Mouse (Mus musculus): ENCODE results near the gene Sox6.

Sox6 gene

DNA sequence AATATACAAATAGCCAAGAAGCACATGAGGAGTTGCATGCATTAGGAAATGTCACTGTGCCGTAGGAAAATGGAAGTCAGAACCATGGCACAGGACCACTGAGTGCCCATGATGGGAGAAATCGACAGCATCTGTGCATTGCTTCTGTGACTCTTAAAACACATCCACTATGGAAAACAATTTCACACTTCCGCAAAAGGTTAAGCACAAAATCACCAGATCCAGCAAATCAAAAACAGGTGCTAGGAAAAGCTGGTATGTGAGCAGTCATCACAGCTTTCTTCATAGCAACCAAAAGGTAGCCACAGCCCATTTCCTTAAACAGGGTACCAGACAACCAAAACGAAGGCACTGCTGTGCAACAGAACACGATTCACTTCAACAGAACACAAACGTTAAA is 52.9 kb downstream of the Sox6 start:
- DNase-seq (ENCODE audit: low spot score): no peak

DNA sequence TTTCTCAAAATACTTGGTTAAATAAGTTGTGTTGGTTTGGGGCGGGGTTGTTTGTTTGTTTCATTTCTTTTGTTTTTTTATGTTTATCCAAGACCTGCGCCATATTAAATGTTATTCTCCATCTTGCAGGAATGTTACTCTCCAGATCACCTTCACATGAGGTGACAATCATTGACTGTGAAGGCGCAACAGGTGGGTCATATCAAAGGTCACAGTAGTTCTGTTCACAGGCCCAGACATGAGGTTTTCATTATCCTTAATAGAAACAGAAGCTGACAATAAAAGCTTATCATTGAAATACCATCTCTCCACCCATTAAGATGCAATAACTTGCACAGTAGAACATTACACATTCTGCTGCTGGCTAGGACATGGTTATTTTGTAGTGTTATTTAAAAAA is 54.5 kb downstream of the Sox6 start:
- DNase-seq (ENCODE audit: low spot score): no peak

DNA sequence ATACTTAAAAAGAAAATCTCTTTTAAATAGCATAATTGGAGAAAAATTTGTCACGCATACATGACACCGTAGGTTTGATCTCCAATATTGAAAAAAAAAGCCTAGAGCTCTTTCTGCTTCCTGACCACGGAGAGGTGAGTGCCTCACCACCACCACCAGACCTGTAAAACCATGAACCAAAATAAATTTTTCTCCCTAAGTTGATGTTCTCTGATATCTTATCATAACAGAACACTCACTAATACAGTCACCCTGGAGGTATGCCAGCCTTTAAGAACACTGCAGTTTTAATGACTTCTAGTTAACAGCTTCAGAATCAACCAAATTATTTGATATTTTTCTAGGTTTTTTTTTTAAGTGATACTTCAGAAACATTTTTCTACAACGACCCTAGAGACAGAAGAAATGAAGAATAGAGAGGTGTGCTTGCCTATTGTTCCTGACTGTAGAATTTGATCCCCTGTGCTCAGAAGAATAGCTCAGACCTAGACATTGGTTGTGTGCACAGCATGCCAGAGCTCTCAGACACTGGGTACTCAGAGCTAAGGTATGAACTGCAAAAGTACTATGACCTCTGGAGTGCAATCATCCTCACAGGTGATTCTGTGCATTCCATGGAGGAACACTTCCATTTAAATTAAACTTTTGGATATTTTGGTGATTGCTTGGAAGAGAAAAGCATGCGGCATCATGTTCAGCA is 58.6 kb downstream of the Sox6 start:
- DNase-seq (ENCODE audit: low spot score): no peak

DNA sequence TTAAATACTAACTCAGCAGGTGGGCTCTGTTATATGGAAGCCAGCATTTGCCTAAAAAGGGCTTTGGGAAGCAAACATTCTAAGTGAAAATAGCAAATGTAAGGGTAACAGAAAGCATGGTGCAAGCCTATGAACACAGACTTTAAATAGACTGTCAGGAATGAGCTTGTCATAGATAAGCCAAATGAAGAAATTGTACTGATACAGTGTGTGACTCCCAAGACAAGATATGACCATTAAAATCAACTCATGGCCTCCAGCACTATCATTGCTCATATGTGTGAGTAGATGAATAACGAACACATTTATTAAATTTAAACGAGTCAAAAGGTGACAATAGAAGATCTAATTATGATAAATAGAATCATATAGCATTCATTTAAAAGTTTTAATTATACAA is 64.1 kb downstream of the Sox6 start:
- DNase-seq (ENCODE audit: low spot score): no peak

DNA sequence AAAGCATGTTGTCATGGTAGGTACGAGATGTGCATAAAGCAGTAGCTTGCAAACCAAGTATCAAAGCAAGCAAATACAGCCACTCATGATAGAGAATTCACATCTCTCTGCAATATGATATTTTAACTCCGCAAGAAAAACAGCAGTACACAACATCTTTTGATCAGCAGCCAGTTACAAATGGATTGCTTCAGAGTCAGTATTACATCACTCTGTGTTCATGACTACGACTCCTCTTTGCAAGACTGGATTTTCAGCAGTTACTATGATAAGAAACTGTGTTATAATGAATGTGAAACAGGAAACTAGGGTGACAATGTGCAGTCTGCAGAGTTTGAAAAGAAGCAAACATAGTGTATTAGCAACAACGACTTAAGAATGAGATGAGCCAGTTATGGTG is 71.4 kb downstream of the Sox6 start:
- no peak for DNase-seq (ENCODE audit: low spot score)

DNA sequence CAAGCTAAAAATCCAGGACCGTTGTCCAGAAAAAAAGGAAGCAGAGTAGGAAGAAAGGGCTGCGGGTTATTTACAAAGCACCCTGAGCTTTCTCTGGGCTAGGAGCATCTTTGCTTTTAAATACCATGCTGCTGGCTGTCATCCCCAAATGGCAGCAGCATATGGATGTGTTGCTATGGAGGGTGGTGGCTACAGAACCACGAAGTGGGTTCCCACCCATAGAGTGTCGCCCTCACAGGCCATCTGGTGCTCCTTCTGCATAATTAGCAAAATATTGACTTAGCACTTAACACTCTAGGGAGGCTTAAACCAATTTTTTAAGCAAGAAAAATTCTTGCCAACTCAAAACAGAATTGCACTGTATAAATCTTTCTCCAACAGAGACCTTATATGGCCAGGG is 72.4 kb downstream of the Sox6 start:
- no peak for DNase-seq (ENCODE audit: low spot score)

DNA sequence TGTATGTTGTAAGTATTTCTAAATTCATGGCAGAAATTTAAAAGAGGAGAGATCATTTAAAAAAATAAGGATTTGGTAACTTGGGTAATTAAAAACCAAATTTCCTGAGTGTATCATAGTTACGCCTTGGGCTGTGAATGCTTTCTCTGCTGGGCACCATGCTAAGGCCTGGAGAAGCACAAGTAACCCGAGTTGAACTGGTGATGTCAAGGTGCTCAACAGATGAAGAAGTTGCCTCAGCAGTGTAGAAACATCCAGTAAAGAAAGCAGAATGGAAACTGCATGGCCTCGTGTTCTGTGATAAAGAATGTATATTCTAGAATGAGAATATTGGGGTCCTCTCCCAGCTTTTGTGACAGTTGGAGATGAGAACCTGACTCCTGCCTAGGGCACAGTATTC is 85.5 kb downstream of the Sox6 start:
- DNase-seq (ENCODE audit: low spot score): no peak

DNA sequence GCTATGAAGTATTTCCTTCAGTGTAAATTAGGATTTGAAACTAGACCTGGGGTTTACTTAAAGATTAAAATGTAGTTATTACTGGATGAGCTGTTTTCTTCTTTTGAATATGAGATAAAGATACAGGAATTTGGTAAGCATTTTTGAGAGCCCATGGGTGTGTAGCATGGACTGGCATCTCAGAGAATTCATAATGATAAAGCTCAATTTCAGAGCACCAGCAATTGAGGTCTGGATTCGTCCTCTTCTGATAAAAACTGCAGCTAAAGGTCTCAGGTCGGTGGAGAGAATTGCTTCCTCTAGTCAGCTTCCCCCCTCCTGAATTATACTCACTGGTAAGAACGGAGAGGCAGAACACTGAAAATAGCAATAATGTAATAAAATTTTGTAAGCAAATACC is 86.4 kb downstream of the Sox6 start:
- DNase-seq (ENCODE audit: low spot score): no peak

DNA sequence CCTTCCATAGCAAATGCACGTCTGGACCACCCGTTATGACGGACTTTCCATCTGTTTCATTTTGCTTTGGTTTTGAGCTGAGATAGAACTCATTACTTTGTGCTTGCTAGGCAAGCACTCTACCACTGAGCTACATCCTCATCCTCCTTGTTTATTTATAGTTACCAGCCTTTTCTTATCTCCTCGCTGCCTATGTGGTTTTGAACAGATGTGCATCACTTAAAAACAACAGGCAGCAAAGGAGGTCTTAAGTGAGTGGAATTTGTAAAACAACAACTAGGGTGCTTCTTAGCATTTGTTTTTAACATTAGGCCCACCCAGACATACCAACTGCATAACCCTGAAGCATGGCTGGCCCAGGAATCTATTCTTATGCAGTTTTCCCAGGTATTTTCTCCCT is 86.9 kb downstream of the Sox6 start:
- DNase-seq (ENCODE audit: low spot score): no peak

DNA sequence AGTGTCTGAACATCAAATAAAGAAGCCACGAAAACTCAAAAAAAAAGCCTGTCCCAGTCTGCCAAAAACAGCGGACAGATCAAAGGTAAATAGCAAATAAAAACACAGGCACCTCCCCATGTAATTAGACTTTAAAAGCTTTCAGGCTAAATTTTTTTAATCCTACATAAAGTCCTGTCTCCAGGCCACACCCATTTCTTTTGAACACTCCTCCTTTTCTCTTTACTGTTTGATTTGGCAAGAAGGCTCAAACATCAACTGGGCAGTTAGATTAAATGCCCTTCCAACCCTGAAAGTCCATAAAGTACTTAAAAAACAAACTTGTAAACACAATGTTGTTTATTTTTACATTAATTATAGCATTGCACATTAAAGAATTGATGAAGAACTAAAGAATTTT is 90.7 kb downstream of the Sox6 start:
- DNase-seq (ENCODE audit: low spot score): no peak

DNA sequence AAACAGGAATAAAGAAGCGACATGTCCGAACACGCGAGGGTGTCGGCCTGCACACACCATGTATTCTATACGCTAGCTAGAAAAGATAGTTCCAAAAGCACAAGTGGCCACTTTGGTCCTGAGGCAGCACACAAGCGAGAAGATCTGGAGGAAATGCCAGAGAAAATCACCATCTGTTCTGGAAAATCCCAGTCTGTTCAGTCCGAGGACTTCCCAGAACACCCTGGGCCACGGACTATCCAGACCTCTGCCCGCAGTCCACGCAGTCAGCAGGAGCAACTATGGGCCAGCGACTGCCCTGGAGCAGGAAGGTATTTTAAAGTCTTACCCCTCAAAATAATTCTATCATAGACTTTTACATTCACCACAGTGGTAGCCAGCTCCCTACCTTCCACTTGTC is 92.0 kb downstream of the Sox6 start:
- no peak for DNase-seq (ENCODE audit: low spot score)

DNA sequence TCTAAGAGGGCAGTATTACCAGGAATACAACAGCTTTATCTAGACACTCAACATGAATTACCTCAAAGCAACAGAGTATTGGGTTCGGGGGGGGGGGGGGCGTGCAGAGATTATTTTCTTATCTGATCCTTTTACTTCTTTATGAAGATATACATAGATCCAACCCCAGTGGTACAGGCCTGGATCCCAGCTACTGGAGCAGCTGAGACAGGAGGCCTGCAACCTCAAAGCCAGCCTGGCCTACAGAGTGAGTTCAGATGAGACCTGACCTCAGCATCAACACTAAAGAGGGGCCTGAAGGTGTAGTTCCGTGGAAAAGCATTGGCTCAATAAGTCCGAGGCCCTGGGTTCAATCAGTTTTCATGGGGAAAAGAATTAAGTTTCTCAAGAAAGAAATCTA is 93.1 kb downstream of the Sox6 start:
- no peak for DNase-seq (ENCODE audit: low spot score)

DNA sequence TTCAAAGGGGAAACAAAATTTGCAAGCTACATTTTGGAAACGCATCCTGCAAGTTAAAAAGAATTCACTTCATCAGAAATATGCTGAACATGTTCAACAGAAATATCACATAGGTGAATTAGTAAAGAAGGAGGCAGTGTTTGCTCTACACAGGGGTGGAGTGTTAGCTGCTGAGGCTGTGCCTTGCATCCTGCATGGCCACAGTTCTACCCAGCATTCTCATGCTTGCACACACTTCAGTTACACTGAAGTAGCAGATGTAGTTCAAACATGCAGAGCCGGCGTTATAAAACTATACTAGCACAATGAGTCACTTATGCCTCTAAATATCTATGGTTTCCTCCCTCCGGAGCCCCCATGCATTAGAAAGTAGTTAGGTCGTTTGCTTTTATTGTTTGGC is 94.3 kb downstream of the Sox6 start:
- DNase-seq (ENCODE audit: low spot score): no peak

DNA sequence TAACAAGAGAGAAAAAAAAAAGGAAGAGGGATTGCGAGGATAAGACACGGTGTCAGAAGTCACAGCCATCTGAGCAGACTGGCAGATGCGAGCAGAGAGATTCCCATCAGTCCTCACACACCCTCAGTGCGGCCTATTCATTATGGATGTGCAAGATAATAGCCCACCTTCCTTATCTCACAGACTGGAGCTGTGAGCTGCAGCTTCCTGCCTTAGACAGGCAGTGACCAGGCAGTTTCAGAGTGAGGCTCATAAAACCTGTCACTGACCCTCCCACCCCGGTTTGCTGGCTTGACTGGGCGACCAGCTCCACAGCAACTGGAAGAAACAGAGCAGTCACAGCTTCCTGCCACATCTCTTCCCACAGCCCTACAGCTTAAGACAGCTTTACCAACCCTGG is 96.8 kb downstream of the Sox6 start:
- no peak for DNase-seq (ENCODE audit: low spot score)

DNA sequence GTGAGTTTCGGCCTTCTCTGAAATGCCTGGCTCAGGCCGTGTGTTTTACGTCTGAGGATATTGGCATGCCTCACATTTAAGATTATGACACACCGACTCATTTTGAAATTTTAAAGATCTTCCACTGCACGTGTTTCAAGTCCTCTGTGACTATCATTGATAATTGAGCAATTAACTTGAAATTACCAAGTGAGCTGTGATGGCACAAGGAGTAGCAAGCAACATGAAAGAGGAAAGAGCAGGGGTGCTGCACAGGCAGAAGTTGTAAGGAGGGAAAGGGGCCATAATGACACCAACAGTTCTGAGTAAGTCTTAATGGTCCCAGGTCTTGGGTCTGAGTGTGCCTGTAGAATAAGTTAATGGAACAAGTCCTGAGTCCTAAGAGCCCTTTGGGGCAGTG is 99.3 kb downstream of the Sox6 start:
- DNase-seq (ENCODE audit: low spot score): no peak

DNA sequence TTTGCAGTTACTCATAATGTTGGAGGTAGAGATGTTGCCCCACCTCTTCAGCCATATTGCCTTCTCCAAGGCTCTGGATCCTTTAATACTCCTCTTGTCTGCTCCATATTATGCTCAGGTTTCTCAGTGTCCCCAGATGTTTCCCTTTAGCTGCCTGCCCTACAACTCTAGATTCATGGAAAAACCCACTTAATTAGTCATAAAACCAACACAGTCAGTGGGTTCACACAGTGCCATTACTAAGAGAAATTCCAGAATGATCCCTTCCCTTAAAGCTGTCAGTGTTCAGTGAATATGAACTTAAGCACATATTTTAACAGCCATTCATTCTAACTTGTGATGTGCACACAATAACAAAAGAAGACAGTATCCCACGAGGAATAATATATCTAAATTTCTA is 101.7 kb downstream of the Sox6 start:
- DNase-seq (ENCODE audit: low spot score): no peak

DNA sequence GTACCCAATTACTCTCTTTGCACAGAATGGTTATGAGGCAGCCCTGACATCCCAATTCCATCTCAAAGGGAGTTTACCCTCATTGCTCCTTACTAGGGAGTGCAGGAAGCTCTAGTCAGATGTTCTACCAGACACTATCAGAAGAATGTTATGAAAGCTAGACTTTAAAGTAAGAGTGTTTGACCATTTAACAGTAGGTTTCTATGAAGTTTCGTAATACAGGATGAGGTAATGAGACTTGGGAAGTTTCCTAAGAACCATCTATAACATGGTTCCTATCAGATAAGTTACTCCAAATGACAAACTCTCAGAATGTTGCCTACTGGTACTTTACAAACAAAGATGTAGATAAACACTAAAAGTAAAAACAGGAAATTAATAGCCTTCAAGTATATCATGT is 123.3 kb downstream of the Sox6 start:
- DNase-seq (ENCODE audit: low spot score): no peak

DNA sequence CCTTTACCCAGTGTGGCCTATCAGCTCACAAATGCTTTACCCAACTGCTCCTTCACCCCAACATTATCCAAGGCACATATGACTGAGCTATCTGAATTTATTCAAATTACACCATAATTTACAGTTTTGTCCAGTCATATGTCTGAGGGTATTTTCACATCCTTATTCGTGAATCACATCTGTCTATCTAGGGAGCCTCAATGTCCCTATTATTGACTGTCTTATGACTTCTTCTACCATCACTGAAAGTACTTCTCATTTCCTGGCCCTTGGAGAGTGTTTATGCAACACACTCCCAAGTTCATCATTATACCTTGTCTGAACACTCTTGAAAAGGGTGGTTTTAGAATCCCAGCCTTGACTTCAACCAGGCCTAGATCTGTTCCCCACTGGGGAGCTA is 128.3 kb downstream of the Sox6 start:
- no peak for DNase-seq (ENCODE audit: low spot score)

DNA sequence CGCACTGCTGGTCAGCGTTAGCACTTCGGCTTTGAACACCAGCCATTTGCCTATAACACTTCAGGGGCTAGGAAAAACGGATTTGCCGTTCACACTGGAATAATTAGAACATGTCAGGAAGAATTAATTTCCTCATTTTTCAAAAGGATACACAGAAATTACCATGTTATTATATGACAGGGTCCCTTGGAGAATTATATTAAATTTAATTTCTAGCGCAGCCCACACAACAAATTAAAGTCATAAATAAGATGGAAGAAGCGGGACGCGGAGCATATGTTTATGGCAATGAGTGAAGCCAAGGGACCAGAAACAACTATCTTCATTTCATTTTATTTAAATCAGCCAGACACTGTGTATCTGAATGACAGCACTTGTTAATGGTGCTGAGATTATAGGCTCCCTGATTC is 133.8 kb downstream of the Sox6 start:
- DNase-seq (ENCODE audit: low spot score): no peak

DNA sequence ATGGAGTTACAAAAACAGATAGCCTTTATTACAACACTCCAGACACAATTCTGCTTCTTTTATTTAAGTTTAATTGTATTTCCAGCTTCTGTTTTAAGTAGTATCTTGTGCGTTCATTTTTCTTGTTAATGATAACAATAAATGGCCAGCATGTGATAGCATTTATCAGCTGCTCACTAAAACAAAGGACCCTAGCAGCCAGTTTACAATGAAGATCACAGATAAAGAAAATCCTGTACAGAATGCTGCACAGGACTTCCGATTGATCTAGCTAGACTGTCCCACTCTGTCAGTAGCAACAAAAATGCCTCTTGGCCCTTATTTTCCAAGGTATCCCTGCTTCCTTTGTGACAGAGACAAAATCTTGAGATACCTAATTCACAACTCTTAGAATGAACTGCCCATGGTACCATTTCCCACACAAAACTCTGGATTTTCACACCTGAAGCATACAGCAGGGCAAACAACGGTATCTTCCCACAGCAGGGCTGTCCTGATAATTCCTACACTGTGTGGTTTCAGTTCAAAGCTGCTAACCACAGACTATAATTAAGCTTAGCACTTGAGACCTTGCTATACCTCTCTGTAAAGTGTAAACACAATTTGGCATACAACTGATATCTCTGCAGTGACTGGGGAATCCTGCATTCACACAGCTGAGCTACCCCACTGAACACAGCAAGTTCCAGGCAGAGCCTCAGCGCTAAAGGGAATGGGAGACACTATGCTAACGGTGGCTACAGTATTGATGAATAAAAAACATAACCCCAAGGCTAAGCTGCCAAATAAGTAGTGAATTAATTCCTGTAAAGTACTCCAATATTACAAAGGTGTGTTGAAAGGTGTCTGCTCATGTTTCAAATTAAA is 134.4 kb downstream of the Sox6 start:
- no peak for DNase-seq (ENCODE audit: low spot score)

DNA sequence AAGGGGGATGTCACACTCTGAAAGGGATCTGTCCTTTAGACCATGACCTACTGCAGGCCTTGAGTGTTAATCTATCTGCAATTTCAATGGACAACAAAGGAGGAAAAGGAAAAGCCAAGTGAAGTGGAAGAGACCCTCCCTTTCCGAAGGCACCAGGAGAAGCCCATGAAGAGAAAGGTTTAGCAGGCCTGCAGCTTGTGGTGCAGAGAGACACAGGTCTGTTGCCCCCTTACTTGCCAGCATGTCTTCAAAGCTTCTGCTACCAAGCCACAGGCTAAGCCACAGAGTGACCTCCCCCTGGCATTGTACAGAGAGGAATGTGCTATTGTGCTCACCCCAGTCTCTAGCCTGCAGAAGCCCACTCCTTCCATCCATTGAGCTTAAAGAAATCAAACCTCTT is 135.2 kb downstream of the Sox6 start:
- DNase-seq (ENCODE audit: low spot score): no peak

DNA sequence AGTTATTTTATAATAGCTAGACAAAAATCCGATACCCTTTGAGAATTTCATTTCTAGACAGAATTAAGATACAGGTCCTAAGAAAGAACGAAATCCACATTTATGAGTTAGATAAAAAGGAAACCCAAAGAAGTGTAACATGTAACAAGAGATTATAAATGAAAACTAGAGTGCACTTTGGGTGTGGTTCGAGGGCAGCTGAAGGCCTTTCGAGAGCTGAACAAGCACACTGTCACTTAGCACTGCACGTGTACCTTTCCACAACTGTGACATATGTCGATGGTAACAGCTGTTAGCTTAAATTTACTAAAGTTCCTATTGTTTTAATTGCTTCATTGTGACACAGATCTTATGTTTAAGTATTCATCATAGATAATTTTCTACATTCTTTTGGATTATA is 142.8 kb downstream of the Sox6 start:
- DNase-seq (ENCODE audit: low spot score): no peak

DNA sequence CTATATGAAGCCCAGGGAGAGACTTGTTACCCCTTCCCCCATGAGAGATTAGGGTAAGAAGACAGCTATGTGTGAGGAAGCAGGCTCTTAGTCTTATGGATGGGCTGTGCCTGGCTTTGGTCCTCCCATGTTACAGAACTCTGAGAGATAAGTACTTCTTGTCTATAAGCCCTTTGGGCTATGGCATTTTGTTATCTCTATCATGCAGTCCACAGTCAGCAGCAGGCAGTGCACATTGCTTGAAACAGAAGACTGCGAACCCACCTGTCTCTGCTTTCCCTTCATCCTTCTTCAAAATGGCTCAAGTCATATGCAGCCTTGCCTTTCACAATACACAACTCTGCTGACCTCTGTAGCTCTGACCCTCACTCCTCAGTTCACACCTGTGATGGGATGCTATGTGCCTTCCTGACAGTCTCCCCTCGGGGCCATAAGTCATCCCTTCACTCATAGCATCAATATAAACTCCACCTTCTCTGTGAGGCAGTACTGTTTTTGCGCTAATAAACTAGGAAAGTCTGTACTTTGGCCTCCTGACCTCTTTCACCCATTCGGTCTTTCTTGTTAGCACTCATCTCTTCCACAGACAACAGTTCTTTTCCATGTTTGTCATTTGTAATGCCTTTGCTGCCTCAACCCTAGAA is 143.4 kb downstream of the Sox6 start:
- DNase-seq (ENCODE audit: low spot score): no peak
